Mouse (Mus musculus) midbrain, embryonic 13.5 days (tissue): ENCODE data around the gene Lgals1. TPM values are rescaled to one million over a fixed set of nuclear protein-coding genes. Genes with fewer than 3 reads are reported as not detected.

Experiments
- ATAC-seq: fragments of 200-750 bp; cut with Nextera tagmentation; 2 replicates; pipeline ENCODE4 v1.8.0; 2017; ENCODE audit warnings: mild to moderate bottlenecking, moderate TSS enrichment, moderate library complexity
- H3K27ac ChIP-seq: fragments of 300-500 bp; sonication (generic); 2 replicates; pipeline ENCODE4 v1.5.1; 2015; ENCODE audit warnings: inconsistent platforms, mild to moderate bottlenecking, moderate library complexity
- H3K27me3 ChIP-seq: fragments of 300-500 bp; sonication (generic); 2 replicates; pipeline ENCODE4 v1.6.1; 2015; ENCODE audit warnings: mild to moderate bottlenecking, inconsistent platforms
- H3K36me3 ChIP-seq: fragments of 300-500 bp; sonication (generic); 2 replicates; pipeline ENCODE4 v1.6.1; 2015; ENCODE audit warnings: mild to moderate bottlenecking, inconsistent platforms
- H3K4me1 ChIP-seq: fragments of 300-500 bp; sonication (generic); replicated peaks from 2 replicates; pipeline ENCODE4 v1.6.1; 2015; ENCODE audit warnings: inconsistent platforms
- H3K4me2 ChIP-seq: fragments of 300-500 bp; sonication (generic); replicated peaks from 2 replicates; pipeline ENCODE4 v1.6.1; 2015; ENCODE audit warnings: moderate library complexity, mild to moderate bottlenecking, inconsistent platforms
- H3K4me3 ChIP-seq: fragments of 300-500 bp; sonication (generic); replicated peaks from 2 replicates; pipeline ENCODE4 v1.5.1; 2015; ENCODE audit warnings: mild to moderate bottlenecking, inconsistent platforms
- H3K9ac ChIP-seq: fragments of 300-500 bp; sonication (generic); replicated peaks from 2 replicates; pipeline ENCODE4 v1.6.1; 2015; ENCODE audit warnings: mild to moderate bottlenecking, inconsistent platforms
- H3K9me3 ChIP-seq: fragments of 300-500 bp; sonication (generic); 2 replicates; pipeline ENCODE4 v1.6.1; 2016; ENCODE audit warnings: mild to moderate bottlenecking, inconsistent platforms
- WGBS: fragments of 180-500 bp; shearing (Covaris S2); methylation state at CpG from one replicate; pipeline ENCODE4 v1.1.7; 2015; 5-methylcytosine and 5-hydroxymethylcytosine counted together
- polyA plus RNA-seq: library from polyadenylated mRNA; unstranded; fragments of >200 nt; fragmentation: Nextera tagmentation; extraction: Ambion mirVana; gene quantifications from 2 replicates; pipeline ENCODE4 v1.2.1, GENCODE M21; 2015

The Lgals1 gene
- polyA plus RNA-seq, 1 experiment from 2014 or later = 125 TPM

DNA sequence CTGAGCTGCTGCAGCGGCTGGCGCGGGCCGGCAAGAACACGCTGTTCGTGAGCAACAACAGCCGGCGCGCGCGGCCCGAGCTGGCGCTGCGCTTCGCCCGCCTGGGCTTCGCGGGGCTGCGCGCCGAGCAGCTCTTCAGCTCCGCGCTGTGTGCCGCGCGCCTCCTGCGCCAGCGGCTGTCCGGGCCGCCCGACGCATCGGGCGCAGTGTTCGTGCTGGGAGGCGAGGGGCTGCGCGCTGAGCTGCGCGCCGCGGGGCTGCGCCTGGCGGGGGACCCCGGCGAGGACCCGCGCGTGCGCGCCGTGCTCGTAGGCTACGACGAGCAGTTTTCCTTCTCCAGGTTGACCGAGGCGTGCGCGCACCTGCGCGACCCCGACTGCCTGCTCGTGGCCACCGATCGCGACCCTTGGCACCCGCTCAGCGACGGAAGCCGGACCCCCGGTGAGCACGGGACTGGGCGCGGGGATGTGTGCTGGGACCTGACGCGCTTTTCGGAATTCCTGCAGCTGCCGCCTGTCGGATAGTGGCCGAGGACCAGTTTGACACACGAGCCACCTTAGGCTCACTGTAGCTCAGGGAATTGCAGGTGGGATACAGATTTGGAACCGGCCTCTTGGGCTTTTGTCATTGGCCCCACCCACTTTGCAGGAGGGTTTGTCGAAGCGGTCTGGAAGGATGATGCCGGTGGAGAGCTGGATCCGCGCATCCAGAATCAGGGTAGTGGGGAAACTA, 12.3 kb upstream of the Lgals1 start:
- under 1% methylated on average over 76 of the region's 87 CpGs for WGBS
- peaks cover 13% of the 10 kb centered on the region for H3K36me3 ChIP-seq
- peak overlapping the region; percentile 87 for H3K9ac ChIP-seq

GRCm38 (mm10) chr15:78914823-78915659, 11.5 kb upstream of the Lgals1 start:
- no peak for ATAC-seq
- 0 out of 2 replicates have a peak overlapping the region, but pooled peaks have one; percentile 97 for H3K27ac ChIP-seq
- peaks cover 38% of the 10 kb centered on the region for H3K4me1 ChIP-seq
- WGBS = 45% methylated on average over 8 of the region's 8 CpGs
- peak overlapping the region; percentile 89 for H3K4me2 ChIP-seq
- peak overlapping the region; percentile 65 for H3K4me3 ChIP-seq
- peak overlapping the region; percentile 87 for H3K9ac ChIP-seq
- H3K36me3 ChIP-seq = peaks cover 21% of the 10 kb centered on the region
- no peaks in the 10 kb centered on the region for H3K9me3 ChIP-seq
- no peaks in the 10 kb centered on the region for H3K27me3 ChIP-seq

More for the DNA sequence above, 12.3 kb upstream of the Lgals1 start:
- peak overlapping the region; percentile 97 for H3K27ac ChIP-seq
- peaks cover 38% of the 10 kb centered on the region for H3K4me1 ChIP-seq
- ATAC-seq = peak; percentile 74
- H3K4me3 ChIP-seq = peak overlapping the region; percentile 65
- H3K27me3 ChIP-seq = no peaks in the 10 kb centered on the region
- H3K9me3 ChIP-seq = no peaks in the 10 kb centered on the region
- H3K4me2 ChIP-seq = peak overlapping the region; percentile 89

DNA sequence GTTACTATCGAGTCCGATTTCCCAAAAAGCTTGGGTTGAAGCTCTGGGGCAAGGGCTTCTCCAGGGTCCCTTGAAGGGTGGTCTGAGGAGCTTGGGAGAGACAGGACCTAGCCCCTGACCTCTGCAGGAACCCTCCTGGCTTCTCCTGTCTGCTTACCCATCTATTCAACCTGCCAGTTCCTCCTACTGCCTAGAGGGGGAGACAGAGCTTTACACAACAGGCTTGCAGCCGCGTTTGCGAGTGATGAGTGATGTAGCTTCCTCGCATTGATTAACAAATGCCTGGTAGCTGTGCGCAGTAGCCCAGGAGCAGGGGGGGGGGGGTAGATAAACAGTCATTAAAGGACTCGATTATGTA, 10.9 kb upstream of the Lgals1 start:
- peak overlapping the region; percentile 89 for H3K4me2 ChIP-seq
- peaks cover 38% of the 10 kb centered on the region for H3K4me1 ChIP-seq
- peak overlapping the region; percentile 65 for H3K4me3 ChIP-seq
- H3K9ac ChIP-seq = peak overlapping the region; percentile 87
- WGBS = 3% methylated on average over 8 of the region's 8 CpGs
- peak; percentile 12; the same call in 1 of the 2 replicates for ATAC-seq
- H3K27ac ChIP-seq = peak overlapping the region; percentile 66; the same call in 1 of the 2 replicates
- H3K9me3 ChIP-seq = no peaks in the 10 kb centered on the region
- H3K36me3 ChIP-seq = peaks cover 22% of the 10 kb centered on the region
- no peaks in the 10 kb centered on the region for H3K27me3 ChIP-seq

GRCm38 (mm10) chr15:78916052-78916826, 10.3 kb upstream of the Lgals1 start:
- 37% methylated on average over 12 of the region's 12 CpGs for WGBS
- peak overlapping the region; percentile 65 for H3K4me3 ChIP-seq
- H3K4me1 ChIP-seq = peaks cover 38% of the 10 kb centered on the region
- peak overlapping the region; percentile 63 for H3K9ac ChIP-seq
- peaks cover 22% of the 10 kb centered on the region for H3K36me3 ChIP-seq
- H3K9me3 ChIP-seq = no peaks in the 10 kb centered on the region
- peak overlapping the region; percentile 66 for H3K27ac ChIP-seq
- ATAC-seq = peak; percentile 10; the same call in 1 of the 2 replicates
- H3K27me3 ChIP-seq = no peaks in the 10 kb centered on the region
- peak overlapping the region; percentile 89 for H3K4me2 ChIP-seq

DNA sequence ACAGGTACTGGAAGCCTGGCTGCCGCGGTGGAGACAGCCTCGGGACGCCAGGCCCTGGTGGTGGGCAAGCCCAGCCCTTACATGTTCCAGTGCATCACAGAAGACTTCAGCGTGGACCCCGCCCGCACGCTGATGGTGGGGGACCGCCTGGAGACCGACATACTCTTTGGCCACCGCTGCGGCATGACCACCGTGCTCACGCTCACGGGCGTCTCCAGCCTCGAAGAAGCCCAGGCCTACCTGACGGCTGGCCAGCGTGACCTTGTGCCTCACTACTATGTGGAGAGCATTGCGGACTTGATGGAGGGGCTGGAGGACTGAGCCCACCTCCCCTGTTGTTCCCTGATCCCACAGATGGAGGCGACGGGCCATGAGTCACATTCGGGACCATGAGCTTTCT, 8.4 kb upstream of the Lgals1 start:
- no peak for ATAC-seq
- no peak overlapping the region for H3K9ac ChIP-seq
- WGBS = 95% methylated on average over 23 of the region's 23 CpGs
- no peak overlapping the region for H3K4me2 ChIP-seq
- no peaks in the 10 kb centered on the region for H3K27me3 ChIP-seq
- no peaks in the 10 kb centered on the region for H3K9me3 ChIP-seq
- H3K4me1 ChIP-seq = peaks cover 32% of the 10 kb centered on the region
- H3K27ac ChIP-seq = no peak overlapping the region
- no peak overlapping the region for H3K4me3 ChIP-seq
- H3K36me3 ChIP-seq = peaks cover 22% of the 10 kb centered on the region

GRCm38 (mm10) chr15:78919914-78920313, 6.6 kb upstream of the Lgals1 start:
- Histone ChIP-seq H3K9me3 (no peaks in the 10 kb centered on the region), H3K4me3 (no peak overlapping the region), H3K36me3 (peaks cover 22% of the 10 kb centered on the region), H3K9ac (no peak overlapping the region), H3K27ac (no peak overlapping the region), H3K4me2 (no peak overlapping the region), H3K27me3 (no peaks in the 10 kb centered on the region; the same call in 1 of the 2 replicates), H3K4me1 (peaks cover 23% of the 10 kb centered on the region)
- no peak for ATAC-seq
- 82% methylated on average over 12 of the region's 12 CpGs for WGBS

GRCm38 (mm10) chr15:78922700-78923099, 3.8 kb upstream of the Lgals1 start:
- H3K27me3 ChIP-seq = peaks cover 14% of the 10 kb centered on the region
- 88% methylated on average over 7 of the region's 7 CpGs for WGBS
- peaks cover 24% of the 10 kb centered on the region for H3K4me1 ChIP-seq
- no peak overlapping the region for H3K27ac ChIP-seq
- H3K9me3 ChIP-seq = no peaks in the 10 kb centered on the region
- H3K9ac ChIP-seq = no peak overlapping the region
- no peak for ATAC-seq
- peaks cover 19% of the 10 kb centered on the region for H3K36me3 ChIP-seq
- H3K4me2 ChIP-seq = no peak overlapping the region
- H3K4me3 ChIP-seq = no peak overlapping the region

DNA sequence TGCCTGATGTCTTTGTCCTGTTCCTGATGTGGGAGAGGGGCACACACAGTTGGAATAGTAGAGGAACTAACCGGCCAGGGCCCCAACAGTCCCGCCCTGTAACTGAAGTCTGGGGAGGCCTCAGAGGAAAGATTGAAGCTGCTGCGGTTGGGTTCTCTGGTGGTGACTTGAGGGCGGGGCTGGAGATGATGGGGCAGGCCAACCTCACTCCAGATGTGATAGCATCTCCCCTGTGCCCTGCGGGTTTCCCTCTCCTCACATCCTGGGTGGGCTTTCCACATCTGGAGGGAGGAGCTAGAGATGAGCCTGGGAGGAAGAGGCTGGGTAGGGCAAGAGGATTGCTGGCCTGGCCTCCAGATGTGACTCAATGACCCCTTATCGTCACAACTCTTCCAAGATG, 2.9 kb upstream of the Lgals1 start:
- Histone ChIP-seq H3K9me3 (no peaks in the 10 kb centered on the region), H3K9ac (no peak overlapping the region; the same call in 1 of the 2 replicates), H3K4me2 (no peak overlapping the region), H3K36me3 (peaks cover 13% of the 10 kb centered on the region), H3K27ac (no peak overlapping the region), H3K4me3 (no peak overlapping the region), H3K27me3 (peaks cover 17% of the 10 kb centered on the region), H3K4me1 (peaks cover 32% of the 10 kb centered on the region)
- 80% methylated on average over 6 of the region's 6 CpGs for WGBS
- no peak for ATAC-seq

GRCm38 (mm10) chr15:78925129-78925528, 1.4 kb upstream of the Lgals1 start:
- H3K36me3 ChIP-seq = no peaks in the 10 kb centered on the region
- no peak overlapping the region for H3K27ac ChIP-seq
- H3K4me2 ChIP-seq = no peak overlapping the region
- WGBS = 40% methylated on average over 8 of the region's 8 CpGs
- no peak overlapping the region for H3K4me3 ChIP-seq
- no peak overlapping the region for H3K9ac ChIP-seq
- no peaks in the 10 kb centered on the region for H3K9me3 ChIP-seq
- H3K27me3 ChIP-seq = peaks cover 17% of the 10 kb centered on the region
- peaks cover 32% of the 10 kb centered on the region for H3K4me1 ChIP-seq
- ATAC-seq = no peak

DNA sequence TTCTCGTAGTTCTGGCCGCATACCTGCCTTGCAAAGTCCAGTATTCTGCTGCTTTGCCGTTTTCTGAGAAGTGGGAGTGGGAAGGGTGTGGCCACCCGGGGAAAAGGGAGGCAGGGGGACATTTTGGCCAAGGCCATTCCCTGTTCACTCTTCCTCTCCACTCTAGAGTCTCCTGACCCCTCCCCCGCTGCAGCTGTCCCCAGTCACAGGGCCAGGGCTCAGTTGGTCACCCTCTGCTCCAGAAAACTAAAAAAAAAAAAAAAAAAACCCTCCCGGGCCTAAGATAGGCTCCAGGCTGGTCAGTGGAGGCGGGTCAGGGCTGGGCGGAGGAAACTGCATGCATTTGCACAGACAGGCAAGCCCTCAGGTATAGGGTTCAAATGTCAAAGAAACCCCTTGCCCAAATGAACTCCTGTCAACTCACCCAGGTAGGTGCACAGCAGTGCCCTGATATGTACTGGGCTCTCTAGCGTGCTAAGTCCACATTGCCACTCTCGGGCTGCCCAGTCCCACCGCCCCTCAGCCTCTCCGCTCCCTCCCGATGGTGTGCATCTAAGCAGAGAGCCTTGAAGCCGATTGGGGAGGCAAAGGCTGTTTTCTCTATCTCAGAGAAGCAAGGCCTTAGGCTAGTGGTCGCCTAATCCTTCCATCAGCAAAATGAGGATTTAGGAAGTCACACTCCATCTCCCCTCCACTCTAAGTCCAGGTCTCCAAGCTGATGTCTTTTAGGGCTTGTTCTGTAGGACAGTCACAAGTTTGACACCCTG, 679 bp downstream of the Lgals1 start:
- peak overlapping the region; percentile 59 for H3K4me2 ChIP-seq

More for the DNA sequence above, 679 bp downstream of the Lgals1 start:
- peaks cover 32% of the 10 kb centered on the region for H3K4me1 ChIP-seq
- ATAC-seq = peak; percentile 5; the same call in 1 of the 2 replicates
- 0 out of 2 replicates have a peak overlapping the region, but pooled peaks have one; percentile 54 for H3K9ac ChIP-seq
- WGBS = 24% methylated on average over 15 of the region's 15 CpGs
- H3K36me3 ChIP-seq = no peaks in the 10 kb centered on the region
- H3K27me3 ChIP-seq = peaks cover 17% of the 10 kb centered on the region
- no peaks in the 10 kb centered on the region for H3K9me3 ChIP-seq
- peak overlapping the region; percentile 27; the same call in 1 of the 2 replicates for H3K4me3 ChIP-seq
- H3K27ac ChIP-seq = no peak overlapping the region
